In genomic region chr11:74621974-74622669, GRCm38 (mm10) we compare ENCODE assay signal across 17 mouse cellular contexts. TPM values are rescaled to one million over a fixed set of nuclear protein-coding genes. Genes with fewer than 3 reads are reported as not detected.
DNase-seq lines count a peak whose midpoint lies in the region; ATAC-seq and TF ChIP-seq lines count a peak whose summit lies in the region.
"Had no signal": no experiment of that assay in that cellular context is flagged by ENCODE, and none has a peak within 500 bp of the region (broad histone marks: within the 10 kb centered on the region; RNA-seq: fewer than 3 reads in every experiment).

No protein-coding gene starts in this region.

- whole genome bisulfite sequencing in heart, embryonic 12.5 days: 52% methylated on average over 8 of the region's 8 CpGs
- WGBS in liver, embryonic 16.5 days (ENCODE audit: insufficient replicate concordance): 21% methylated on average over 8 of the region's 8 CpGs
- WGBS in forebrain, embryonic 12.5 days: 81% methylated on average over 8 of the region's 8 CpGs

- TF ChIP-seq RAD21 in MEL (IDR thresholded peaks at IDR 0.05; ENCODE audit: low read depth, low read length): no peak

- H3K36me3 ChIP-seq in heart, embryonic 12.5 days: no peaks in the 10 kb centered on the region
- peaks cover 0 to 15% of the 10 kb centered on the region in 2 experiments; a peak in 2 of 4 replicates for H3K36me3 ChIP-seq in MEL (ENCODE audit: control insufficient read depth in 1 of 2, insufficient read depth in 2 of 2, low read length in 2 of 2)
- peaks cover 14% of the 10 kb centered on the region for H3K36me3 ChIP-seq in liver, embryonic 16.5 days (ENCODE audit: control insufficient read depth, insufficient read depth)
- H3K36me3 ChIP-seq in forebrain, embryonic 12.5 days (replicated peaks): no peaks in the 10 kb centered on the region
- H3K36me3 ChIP-seq: embryonic facial prominence, embryonic 13.5 days had no signal

- TF ChIP-seq CTCF in MEL (IDR thresholded peaks at IDR 0.05 in 2 of 3, conservative IDR thresholded peaks at IDR 0.05 in 1 of 3; ENCODE audit: control insufficient read depth in 1 of 3, insufficient read depth in 1 of 3, low read depth in 2 of 3, low read length in 3 of 3, poor library complexity in 1 of 3, severe bottlenecking in 1 of 3): no peak

- H3K9me3 ChIP-seq in heart, embryonic 12.5 days (replicated peaks): no peaks in the 10 kb centered on the region
- no peaks in the 10 kb centered on the region for H3K9me3 ChIP-seq in MEL (replicated peaks; ENCODE audit: insufficient read depth, low read length)
- no peaks in the 10 kb centered on the region for H3K9me3 ChIP-seq in liver, embryonic 16.5 days (replicated peaks; ENCODE audit: control insufficient read depth, low read length)
- H3K9me3 ChIP-seq in forebrain, embryonic 12.5 days: no peaks in the 10 kb centered on the region
- H3K9me3 ChIP-seq: embryonic facial prominence, embryonic 13.5 days had no signal

- H3K9ac ChIP-seq in heart, embryonic 12.5 days: no peak overlapping the region
- no peak overlapping the region for H3K9ac ChIP-seq in MEL (ENCODE audit: control insufficient read depth, low read depth, low read length, poor library complexity, severe bottlenecking)
- H3K9ac ChIP-seq in liver, embryonic 16.5 days (ENCODE audit: low read depth, low read length): peak overlapping the region; percentile 93
- no peak overlapping the region for H3K9ac ChIP-seq in forebrain, embryonic 12.5 days
- H3K9ac ChIP-seq: embryonic facial prominence, embryonic 13.5 days had no signal

- no peaks in the 10 kb centered on the region for H3K79me2 ChIP-seq in MEL (ENCODE audit: control insufficient read depth, insufficient read depth, low read length, poor library complexity)

- DNase-seq in heart, adult 18-20 months: no peak
- DNase-seq in MEL (ENCODE audit: low read depth, low spot score): peak; percentile 80
- no peak for DNase-seq in retina, postnatal 1 day
- no peak for DNase-seq in kidney, postnatal 10 days
- DNase-seq: adrenal gland, adult 8-10 months; B cell, adult 2 months; heart, adult 2 months; heart, postnatal 36 days; thymus, postnatal 4 days had no signal

- peaks cover 15% of the 10 kb centered on the region for H3K4me1 ChIP-seq in heart, embryonic 12.5 days (replicated peaks)
- peaks cover 2 to 39% of the 10 kb centered on the region in 2 experiments; a peak in 3 of 4 replicates for H3K4me1 ChIP-seq in MEL (ENCODE audit: control insufficient read depth in 1 of 2, insufficient read depth in 2 of 2, low read length in 2 of 2)
- peaks cover 45% of the 10 kb centered on the region for H3K4me1 ChIP-seq in liver, embryonic 16.5 days (ENCODE audit: control insufficient read depth, low read depth, low read length)
- H3K4me1 ChIP-seq in forebrain, embryonic 12.5 days: peaks cover 14% of the 10 kb centered on the region

- peak overlapping the region; percentile 8; the same call in 1 of the 2 replicates for H3K27ac ChIP-seq in heart, embryonic 12.5 days (ENCODE audit: poor library complexity, severe bottlenecking)
- peak overlapping the region; percentile 56 for H3K27ac ChIP-seq in MEL (ENCODE audit: control insufficient read depth, low read depth, low read length)
- peak overlapping the region; percentile 95 for H3K27ac ChIP-seq in liver, embryonic 16.5 days (ENCODE audit: low read length)
- no peak overlapping the region for H3K27ac ChIP-seq in forebrain, embryonic 12.5 days
- H3K27ac ChIP-seq: embryonic facial prominence, embryonic 13.5 days; heart, adult 2 months; left cerebral cortex, adult 2 months had no signal

- peak; percentile 81 for ATAC-seq in heart, embryonic 12.5 days (ENCODE audit: insufficient number of reproducible peaks, low FRiP score)
- ATAC-seq in erythroblast, adult 5-6 weeks (replicated peaks; ENCODE audit: low FRiP score, poor library complexity, severe bottlenecking): peak; percentile 82
- peak; percentile 88 for ATAC-seq in liver, embryonic 16.5 days (ENCODE audit: low read depth)
- ATAC-seq in forebrain, embryonic 12.5 days (ENCODE audit: low FRiP score): no peak

- peak overlapping the region; percentile 2; the same call in 1 of the 2 replicates for H3K4me2 ChIP-seq in heart, embryonic 12.5 days
- peak overlapping the region; percentile 78 for H3K4me2 ChIP-seq in liver, embryonic 16.5 days (ENCODE audit: low read depth, low read length)
- no peak overlapping the region for H3K4me2 ChIP-seq in forebrain, embryonic 12.5 days
- H3K4me2 ChIP-seq: embryonic facial prominence, embryonic 13.5 days had no signal

- no peak for TF ChIP-seq POLR2A in MEL (IDR thresholded peaks at IDR 0.05; ENCODE audit: control insufficient read depth in 1 of 2, insufficient read depth in 1 of 2, low read depth in 1 of 2, low read length in 2 of 2, poor library complexity in 1 of 2)

- peak; percentile 90 to 92 for TF ChIP-seq EP300 in MEL (IDR thresholded peaks at IDR 0.05; ENCODE audit: low read depth in 1 of 2, low read length in 2 of 2)

- H3K4me3 ChIP-seq in heart, embryonic 12.5 days: no peak overlapping the region
- H3K4me3 ChIP-seq in MEL (ENCODE audit: control insufficient read depth in 1 of 2, insufficient read depth in 1 of 2, low read depth in 2 of 2, low read length in 2 of 2): peak overlapping the region; percentile 7 to 35; a peak in 2 of 4 replicates
- peak overlapping the region; percentile 85 for H3K4me3 ChIP-seq in liver, embryonic 16.5 days (ENCODE audit: low read depth, low read length)
- H3K4me3 ChIP-seq in forebrain, embryonic 12.5 days (replicated peaks): no peak overlapping the region
- H3K4me3 ChIP-seq: embryonic facial prominence, embryonic 13.5 days; heart, adult 2 months; left cerebral cortex, adult 2 months; megakaryocyte, embryonic 14.5 days had no signal

- H3K27me3 ChIP-seq in heart, embryonic 12.5 days (replicated peaks): peaks cover 48% of the 10 kb centered on the region
- H3K27me3 ChIP-seq in MEL (ENCODE audit: control insufficient read depth in 1 of 2, insufficient read depth in 2 of 2, low read length in 2 of 2): no peaks in the 10 kb centered on the region; a peak in 2 of 4 replicates
- H3K27me3 ChIP-seq in liver, embryonic 16.5 days (ENCODE audit: control insufficient read depth, insufficient read depth, low read depth, low read length): peaks cover 13% of the 10 kb centered on the region
- H3K27me3 ChIP-seq in forebrain, embryonic 12.5 days: peaks cover 45% of the 10 kb centered on the region

TF ChIP-seq in MEL, 35 proteins besides CTCF, POLR2A, EP300 and RAD21 (continues in another document):
- peak; percentile 85 for TF ChIP-seq MAZ (IDR thresholded peaks at IDR 0.05; ENCODE audit: low read depth, low read length)
- TF ChIP-seq BHLHE40 (IDR thresholded peaks at IDR 0.05; ENCODE audit: borderline replicate concordance, low read depth, low read length): peak; percentile 19; the same call in 1 of the 2 replicates
- TF ChIP-seq SIN3A (IDR thresholded peaks at IDR 0.05; ENCODE audit: low read length): peak; percentile 78
- TF ChIP-seq MEF2A (IDR thresholded peaks at IDR 0.05; ENCODE audit: extremely low read depth, insufficient replicate concordance, low read depth, low read length, poor library complexity, severe bottlenecking): no peak
- TF ChIP-seq GATA1 (IDR thresholded peaks at IDR 0.05; ENCODE audit: low read depth, low read length): peak; percentile 95
- 0 out of 2 replicates have a peak, but pooled peaks have one; percentile 25 for TF ChIP-seq MYB (IDR thresholded peaks at IDR 0.05; ENCODE audit: low read depth, low read length)
- TF ChIP-seq ELF1 (IDR thresholded peaks at IDR 0.05; ENCODE audit: low read depth, low read length): 0 out of 2 replicates have a peak, but pooled peaks have one; percentile 32
- TF ChIP-seq ZMIZ1 (IDR thresholded peaks at IDR 0.05; ENCODE audit: low read depth, low read length): 0 out of 2 replicates have a peak, but pooled peaks have one; percentile 22
- TF ChIP-seq MXI1 (IDR thresholded peaks at IDR 0.05; ENCODE audit: low read depth, low read length): peak; percentile 62; the same call in 1 of the 2 replicates
- TF ChIP-seq MYC (IDR thresholded peaks at IDR 0.05; ENCODE audit: low read depth, low read length): peak; percentile 64; the same call in 1 of the 2 replicates

RNA-seq across cellular contexts. Expression of gene Ccdc92b, which starts 2.7 kb away (rescaled TPM):
- polyA plus RNA-seq in heart, embryonic 12.5 days (2016; fragmentation: Nextera tagmentation; extraction: Ambion mirVana): 3.5 and 4.0 TPM in 2 replicates
- total RNA-seq in heart, adult 18-20 months (2021): under 1 TPM; 0.20 to 0.26 TPM
- 0.12 and 0.13 TPM in 2 replicates for total RNA-seq in MEL (2012; rRNA removed)
- 1 to 10 TPM in 1 of 2 experiments, not detected in 1; 1.3 TPM for polyA plus RNA-seq in MEL (2012; ENCODE audit: insufficient read depth in 1 of 2, insufficient read length in 2 of 2, low read depth in 1 of 2, low replicate concordance in 2 of 2, missing spikeins in 1 of 2)
- total RNA-seq in erythroblast, adult 5-6 weeks (2015; ENCODE audit: low replicate concordance): 91.3 and 114 TPM in 2 replicates
- 89.9 and 92.6 TPM in 2 replicates for total RNA-seq in erythroblast, adult 5-6 weeks (2017; ENCODE audit: low replicate concordance)
- polyA plus RNA-seq in liver, embryonic 16.5 days (2015; fragmentation: Nextera tagmentation; extraction: Ambion mirVana): 8.3 and 10.4 TPM in 2 replicates
- polyA plus RNA-seq in forebrain, embryonic 12.5 days (2016; fragmentation: Nextera tagmentation; extraction: Ambion mirVana): 1.6 and 1.9 TPM in 2 replicates
- total RNA-seq: monocyte, adult 5-6 weeks had no signal

RNA-seq across cellular contexts. Expression of gene Rap1gap2, which starts 11.4 kb away (rescaled TPM):
- polyA plus RNA-seq in heart, embryonic 12.5 days (2016; fragmentation: Nextera tagmentation; extraction: Ambion mirVana): 9.1 and 9.3 TPM in 2 replicates
- 10 to 100 TPM; 74.4 to 94.6 TPM for total RNA-seq in heart, adult 18-20 months (2021)
- total RNA-seq in MEL (2012; rRNA removed): 10.1 and 13.2 TPM in 2 replicates
- 1 to 10 TPM in 1 of 2 experiments, not detected in 1; 5.8 TPM for polyA plus RNA-seq in MEL (2012; ENCODE audit: insufficient read depth in 1 of 2, insufficient read length in 2 of 2, low read depth in 1 of 2, low replicate concordance in 2 of 2, missing spikeins in 1 of 2)
- total RNA-seq in erythroblast, adult 5-6 weeks (2015; ENCODE audit: low replicate concordance): 2.1 and 2.7 TPM in 2 replicates
- total RNA-seq in erythroblast, adult 5-6 weeks (2017; ENCODE audit: low replicate concordance): 3.7 and 5.2 TPM in 2 replicates
- 0.63 and 1.2 TPM in 2 replicates for polyA plus RNA-seq in liver, embryonic 16.5 days (2015; fragmentation: Nextera tagmentation; extraction: Ambion mirVana)
- 4.1 and 4.4 TPM in 2 replicates for polyA plus RNA-seq in forebrain, embryonic 12.5 days (2016; fragmentation: Nextera tagmentation; extraction: Ambion mirVana)

RNA-seq across cellular contexts. Expression of gene Cluh, which starts 27.2 kb away (rescaled TPM):
- 70.0 and 71.3 TPM in 2 replicates for polyA plus RNA-seq in heart, embryonic 12.5 days (2016; fragmentation: Nextera tagmentation; extraction: Ambion mirVana)
- total RNA-seq in heart, adult 18-20 months (2021): 100 to 1,000 TPM; 209 to 234 TPM
- total RNA-seq in MEL (2012; rRNA removed): 107 and 115 TPM in 2 replicates
- polyA plus RNA-seq in MEL (2012; ENCODE audit: insufficient read depth in 1 of 2, insufficient read length in 2 of 2, low read depth in 1 of 2, low replicate concordance in 2 of 2, missing spikeins in 1 of 2): 100 to 1,000 TPM in 1 of 2 experiments, 10 to 100 TPM in 1; 53.8 to 135 TPM
- total RNA-seq in erythroblast, adult 5-6 weeks (2015; ENCODE audit: low replicate concordance): 7.3 and 8.2 TPM in 2 replicates
- total RNA-seq in erythroblast, adult 5-6 weeks (2017; ENCODE audit: low replicate concordance): 4.1 and 4.5 TPM in 2 replicates
- 30.6 and 35.3 TPM in 2 replicates for polyA plus RNA-seq in liver, embryonic 16.5 days (2015; fragmentation: Nextera tagmentation; extraction: Ambion mirVana)
- polyA plus RNA-seq in forebrain, embryonic 12.5 days (2016; fragmentation: Nextera tagmentation; extraction: Ambion mirVana): 18.0 and 18.5 TPM in 2 replicates

Comparison
In these comparisons a context has a peak if more than half of its experiments do, and no peak if none do; other contexts are left out.
1. H3K4me3 ChIP-seq: peak in MEL (2 of 2) and liver, embryonic 16.5 days (single experiment); none in heart, embryonic 12.5 days (single experiment) and forebrain, embryonic 12.5 days (single experiment).